Mouse (Mus musculus) T-helper 1 cell (primary cell): ENCODE measurements at regions not wholly inside any gene's neighbourhood (a gene's known extent, or its start where the extent isn't known, plus 50 kb on each side); places are given as distances from the start of the nearest gene placed in this dataset.

Experiments used
- in situ Hi-C: fragments of 300-600 bp; cut with MboI, MseI; formaldehyde crosslinking; loops from one replicate; pipeline ENCODE4 v1.15.1; 2025; ENCODE audit warnings: high pct_unique_total_duplicates

DNA sequence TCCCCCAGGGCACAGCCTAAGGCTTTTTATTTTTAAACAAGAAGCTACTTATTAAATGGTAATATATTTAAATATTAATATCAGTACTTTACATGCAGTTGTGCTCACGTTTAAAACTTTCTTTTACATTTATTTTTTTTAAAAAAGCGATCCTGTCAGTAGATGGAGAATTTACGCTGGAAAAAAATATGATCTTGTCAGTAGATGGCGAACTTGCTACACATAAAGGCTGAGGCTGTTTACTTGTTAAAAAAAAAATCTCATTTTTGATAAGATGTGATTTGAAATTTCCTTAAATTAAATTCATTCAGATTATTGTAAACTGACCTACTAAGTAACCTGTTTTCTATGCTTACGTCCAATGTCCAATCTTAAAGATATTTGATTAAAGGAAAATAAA lies 441.7 kb upstream of the BB014433 start:
- in situ Hi-C loops: no loop called here

DNA sequence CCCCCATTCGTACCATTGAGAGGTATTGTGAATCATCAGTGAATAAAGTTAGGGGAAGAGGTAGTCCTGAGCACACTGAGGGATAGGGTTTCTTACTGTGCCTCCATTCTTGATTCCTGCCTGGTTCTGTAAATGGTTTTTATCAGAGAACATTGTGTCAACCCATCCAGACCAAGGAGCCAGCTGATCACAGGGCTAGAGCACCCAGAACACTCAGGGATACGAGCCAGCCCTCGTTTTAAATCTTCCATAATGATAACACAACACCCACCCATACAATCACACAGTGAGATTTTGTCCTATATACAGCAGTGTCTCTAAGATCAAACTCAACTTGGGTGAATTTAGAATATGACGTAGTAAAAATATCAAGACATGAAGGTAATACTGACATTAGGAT lies 424.7 kb upstream of the BB014433 start:
- in situ Hi-C loops: no loop called here

- in situ Hi-C loops: no loop called here
Measured at GRCm38 (mm10) chr8:15468540-15469476, 422.9 kb upstream of the BB014433 start.

DNA sequence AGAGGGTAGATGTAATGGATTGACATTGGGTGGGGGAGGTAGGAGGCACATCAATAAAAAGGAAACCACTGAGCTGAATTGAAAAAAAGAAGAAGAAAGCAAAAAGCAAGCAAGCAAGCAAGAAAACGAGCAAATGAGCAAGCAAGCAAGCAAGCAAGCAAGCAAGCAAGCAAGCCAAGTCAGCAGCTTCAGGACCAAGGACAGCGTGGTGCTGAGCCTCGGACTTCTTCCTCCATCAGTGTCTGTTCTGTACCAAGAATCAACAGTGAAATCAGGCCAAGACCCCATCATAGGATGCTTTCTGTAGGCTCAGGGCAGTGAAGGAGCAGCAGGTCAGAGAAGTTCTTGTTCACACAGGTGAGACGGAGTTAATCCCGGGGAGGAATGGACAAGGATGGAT lies 392.7 kb upstream of the BB014433 start:
- in situ Hi-C loops: no loop called here

- in situ Hi-C loops: no loop called here
Measured at GRCm38 (mm10) chr8:15394722-15395115, 348.8 kb upstream of the BB014433 start.

DNA sequence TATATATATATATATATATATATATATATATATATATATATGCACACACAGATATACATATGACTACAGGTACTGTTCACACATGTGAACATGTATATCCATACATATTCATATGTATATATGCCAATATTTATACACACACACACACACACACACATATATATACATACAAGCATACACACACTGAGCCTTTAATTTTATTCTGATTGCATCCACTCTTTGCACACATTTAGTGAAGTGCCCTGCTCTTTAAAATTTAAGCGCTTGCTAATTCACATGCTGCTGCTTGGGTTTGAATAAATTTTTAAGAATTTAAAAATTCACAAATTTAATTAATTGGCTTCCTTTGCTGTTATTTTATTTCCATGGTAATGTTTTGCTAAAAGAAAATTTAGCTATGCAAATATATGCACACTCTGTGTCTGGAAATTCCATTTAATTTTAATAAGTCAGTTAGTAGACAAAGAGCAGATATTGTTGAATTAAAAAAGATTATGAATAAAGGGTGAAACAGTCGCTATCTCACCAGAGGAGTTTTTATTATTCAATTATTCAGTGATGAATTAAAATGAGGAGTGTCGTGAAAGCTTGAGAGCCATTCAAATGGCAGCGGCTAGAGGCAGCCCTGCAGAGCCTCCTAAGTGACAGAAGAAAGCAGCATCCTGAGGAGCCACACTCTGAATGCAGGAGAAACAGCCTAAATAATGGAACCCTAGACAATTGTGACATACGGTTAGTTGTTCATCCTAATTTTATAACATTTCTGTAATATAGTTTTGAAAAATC lies 348.3 kb upstream of the BB014433 start:
- in situ Hi-C loops: no loop called here

DNA sequence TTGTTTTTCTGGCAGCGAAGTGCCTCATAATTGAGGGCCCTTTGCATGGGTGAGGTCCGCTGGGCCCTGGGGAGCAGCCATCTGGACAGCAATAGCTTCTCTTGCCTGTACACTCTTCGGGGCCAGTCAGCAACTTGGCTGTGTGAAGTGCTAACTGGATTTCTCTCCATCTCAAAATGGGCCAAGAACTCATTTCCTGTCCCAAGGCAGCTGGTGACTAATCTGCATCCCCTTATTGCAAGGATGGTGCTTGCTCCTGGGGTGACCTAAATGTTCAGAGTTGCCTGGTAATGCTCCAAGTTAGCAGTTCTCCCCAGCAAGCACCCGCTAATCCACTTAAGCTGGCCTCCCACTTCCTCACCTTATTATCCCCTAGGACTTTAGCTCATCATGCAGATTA lies 346.2 kb upstream of the BB014433 start:
- in situ Hi-C loops: no loop called here

GRCm38 (mm10) chr8:15388791-15389190 lies 342.9 kb upstream of the BB014433 start:
- in situ Hi-C loops: no loop called here

DNA sequence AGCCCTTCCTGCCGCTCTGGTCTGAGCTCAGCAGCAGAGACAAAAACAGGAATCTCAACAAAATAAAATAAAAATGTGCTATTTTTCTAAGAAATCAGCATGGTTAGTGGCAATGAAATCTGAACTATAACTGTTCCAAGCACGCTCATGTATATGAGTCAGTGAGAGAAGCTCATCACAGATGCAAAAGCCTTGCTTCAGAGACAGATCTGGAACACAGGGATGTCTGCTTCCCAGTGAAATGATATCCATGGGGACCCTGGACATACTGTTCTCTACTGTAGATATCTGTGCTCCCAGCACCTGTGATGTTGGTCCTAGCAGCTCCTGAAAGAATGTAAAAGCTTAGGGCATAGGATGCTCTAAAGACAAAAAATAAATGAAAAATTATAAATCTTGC lies 321.2 kb upstream of the BB014433 start:
- in situ Hi-C loops: no loop called here

GRCm38 (mm10) chr8:15364546-15364945 lies 318.7 kb upstream of the BB014433 start:
- in situ Hi-C loops: no loop called here

DNA sequence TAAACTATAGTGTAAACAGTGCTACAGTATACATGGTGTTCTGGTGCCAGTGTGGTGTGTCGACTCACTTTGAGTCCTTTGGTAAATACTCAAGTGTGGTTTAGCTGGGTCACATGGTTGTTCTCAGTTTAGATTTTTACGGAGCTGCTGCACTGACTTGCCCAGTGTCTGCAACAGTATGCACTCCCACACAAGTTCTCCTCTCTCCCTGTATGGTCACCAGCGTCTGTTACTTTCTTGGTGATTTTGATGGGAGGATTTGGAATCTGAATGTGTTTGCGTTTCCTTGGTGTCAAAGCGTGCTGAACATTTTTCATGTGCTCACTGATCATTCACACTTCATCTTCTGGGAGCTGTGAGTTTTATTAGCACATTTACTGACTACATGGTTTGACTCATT lies 298.3 kb upstream of the BB014433 start:
- in situ Hi-C loops: no loop called here

DNA sequence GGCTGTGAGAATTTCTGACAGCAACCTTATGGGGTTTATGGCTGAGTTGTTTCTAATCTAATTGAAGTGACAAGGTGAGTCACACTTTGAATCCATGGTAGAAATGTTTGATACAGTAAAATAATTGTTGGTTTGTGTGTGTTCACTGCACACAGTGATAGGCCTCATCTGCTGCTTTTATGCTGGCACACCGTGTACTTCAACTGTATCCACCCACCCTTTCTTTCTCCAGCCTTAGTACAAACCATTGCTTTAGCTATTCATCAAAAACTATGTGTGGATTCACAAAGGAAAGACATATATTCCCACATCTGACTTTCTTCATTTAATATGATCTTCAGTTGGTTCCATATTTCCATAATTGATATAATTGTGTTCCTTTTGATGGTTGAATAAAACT lies 297.7 kb upstream of the BB014433 start:
- in situ Hi-C loops: no loop called here

DNA sequence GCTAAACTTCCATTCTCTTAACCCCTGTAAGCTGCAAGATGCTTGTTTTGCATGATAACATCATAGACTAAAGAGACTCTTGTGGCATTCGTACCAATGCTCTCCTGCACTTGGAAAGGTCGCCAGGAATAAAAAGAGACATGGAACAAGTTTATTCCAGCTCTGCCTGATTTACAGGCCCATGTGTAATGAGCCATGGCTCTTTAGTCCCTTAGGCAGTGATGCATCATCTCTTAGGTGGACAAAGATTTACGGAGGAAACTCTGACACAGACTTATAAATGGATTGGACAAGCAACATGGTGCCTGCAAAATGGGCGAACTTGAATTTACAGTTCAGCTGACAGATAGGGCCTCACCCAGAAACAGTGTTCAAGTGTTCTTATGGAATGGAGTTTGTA lies 288.7 kb upstream of the BB014433 start:
- in situ Hi-C loops: no loop called here

DNA sequence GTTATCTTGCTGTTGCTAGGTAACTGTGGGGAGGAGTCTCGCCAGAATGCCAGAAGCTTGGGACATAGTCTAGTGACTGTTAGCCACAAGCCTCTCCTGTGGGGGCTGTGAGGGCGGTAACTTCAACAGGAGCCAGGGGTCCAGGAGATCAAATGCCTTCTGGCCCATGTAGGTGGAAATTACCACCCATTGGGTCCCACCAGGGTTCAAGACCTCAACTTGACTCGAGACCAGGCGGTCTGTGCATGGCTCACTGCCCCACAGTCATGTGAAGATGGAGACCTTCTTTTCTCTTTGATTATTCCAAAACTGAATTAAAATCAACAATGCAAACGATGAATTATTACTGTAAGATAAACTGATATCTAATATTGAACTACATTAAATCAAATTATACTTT lies 281.4 kb upstream of the BB014433 start:
- in situ Hi-C loops: no loop called here

GRCm38 (mm10) chr8:15323421-15323820 lies 277.5 kb upstream of the BB014433 start:
- in situ Hi-C loops: no loop called here

DNA sequence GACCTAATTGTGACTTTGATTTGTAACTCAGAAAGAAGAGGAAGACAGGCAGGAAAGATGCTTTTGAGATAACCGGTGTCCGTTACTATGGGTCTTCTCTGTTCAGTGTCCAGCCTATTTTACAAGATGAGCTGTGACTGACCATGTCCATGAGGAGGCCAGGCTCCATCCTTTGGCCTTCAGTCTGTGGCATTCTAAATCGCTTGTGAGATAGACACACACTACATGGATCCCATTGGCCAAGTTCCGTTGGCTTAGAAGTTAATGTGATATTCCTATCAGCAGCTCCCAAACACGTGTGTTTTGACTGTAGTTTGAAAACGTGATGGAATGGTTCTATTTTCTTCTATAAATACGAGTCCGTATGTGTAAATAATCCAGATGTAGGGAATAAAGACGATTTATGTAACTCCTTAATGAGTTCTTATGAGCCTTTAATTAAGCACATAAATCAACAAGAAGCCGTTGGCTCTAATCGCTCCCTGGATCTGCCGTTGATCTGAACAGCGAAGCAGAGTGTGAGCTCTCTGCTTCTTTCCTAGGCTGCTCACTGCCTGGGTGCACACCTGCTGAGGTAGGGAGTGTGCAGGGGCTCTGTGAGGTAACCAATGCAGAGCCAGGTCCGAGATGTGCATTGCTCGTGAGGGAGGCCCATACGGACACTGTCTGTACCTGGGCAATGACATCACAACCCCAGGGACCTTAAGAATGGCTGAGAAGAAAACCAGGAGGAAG lies 272.4 kb upstream of the BB014433 start:
- in situ Hi-C loops: no loop called here

DNA sequence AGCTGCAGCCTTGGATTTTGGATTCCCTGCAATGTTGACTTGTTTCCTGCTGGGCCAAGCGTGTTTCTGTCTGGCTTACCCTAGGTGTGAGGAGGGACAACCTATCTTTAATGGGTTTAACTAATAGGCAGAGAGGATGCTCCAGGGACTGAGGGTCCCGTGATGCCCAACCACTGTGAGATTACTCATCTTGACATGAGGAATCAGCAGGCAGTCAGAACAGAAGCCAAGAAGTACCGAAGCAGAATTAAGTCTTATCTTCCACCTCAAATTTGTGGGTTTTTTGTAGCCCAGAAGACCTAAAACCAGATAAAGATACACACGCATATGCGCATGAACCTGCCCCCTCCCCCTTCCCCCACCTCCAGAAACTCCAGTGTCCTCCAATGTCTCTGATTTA lies 267.6 kb upstream of the BB014433 start:
- in situ Hi-C loops: no loop called here

GRCm38 (mm10) chr8:15311509-15311908 lies 265.6 kb upstream of the BB014433 start:
- in situ Hi-C loops: no loop called here

DNA sequence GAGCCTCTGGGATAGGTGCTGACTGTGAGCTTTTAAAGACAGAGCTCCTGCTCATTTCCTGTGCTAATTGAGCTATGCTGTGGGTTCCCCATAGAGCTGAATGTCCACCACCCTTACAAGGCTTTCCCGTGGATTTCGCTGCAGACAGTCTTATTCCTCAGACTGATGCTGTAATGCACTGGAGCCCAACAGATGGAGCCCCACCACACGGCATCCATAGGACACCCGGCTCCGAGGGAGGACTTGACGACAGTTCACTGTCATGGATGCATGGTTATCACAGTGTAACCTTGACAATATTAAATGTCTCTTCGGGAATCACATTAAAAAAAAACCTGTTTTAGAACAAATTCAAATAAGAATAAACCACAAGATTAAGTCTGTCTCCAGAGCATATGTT lies 265.2 kb upstream of the BB014433 start:
- in situ Hi-C loops: no loop called here

GRCm38 (mm10) chr8:15304143-15304677 lies 258.3 kb upstream of the BB014433 start:
- in situ Hi-C loops: no loop called here

- in situ Hi-C loops: no loop called here
Measured at GRCm38 (mm10) chr8:15273775-15274174, 227.9 kb upstream of the BB014433 start.
